Mouse (Mus musculus) embryonic fibroblast, embryonic 13.5 days (primary cell): ENCODE data around the gene Lrrd1.

ENCODE experiments used
- CTCF ChIP-seq: IDR thresholded peaks from 2 replicates; pipeline ENCODE4 v1.5.1; 2011; ENCODE audit warnings: mild to moderate bottlenecking, control low read depth, low read length, moderate library complexity, borderline replicate concordance; ENCODE audit not compliant: insufficient read depth
- POLR2A ChIP-seq: IDR thresholded peaks from 2 replicates; pipeline ENCODE4 v1.6.1; 2011; ENCODE audit warnings: low read depth, mild to moderate bottlenecking, control low read depth, low read length, moderate library complexity

GRCm38 (mm10) chr5:3873485-3873884, 28.5 kb downstream of the Lrrd1 start:
- TF ChIP-seq CTCF (no peak), POLR2A (no peak)
